Mouse (Mus musculus): Measurements from ENCODE around the gene Axl.
"Not testable (repeated sequence)": the region's sequence is repeated elsewhere in the genome, so short reads cannot be mapped to it uniquely, and the experiment has no call there.

Axl gene

GRCm38 (mm10) chr7:25753643-25754438, 34.7 kb downstream of the Axl start:
- DNase-seq (ENCODE audit: low spot score) = peak; percentile 21

GRCm38 (mm10) chr7:25753076-25753475, 35.4 kb downstream of the Axl start:
- DNase-seq (ENCODE audit: low spot score) = no peak

DNA sequence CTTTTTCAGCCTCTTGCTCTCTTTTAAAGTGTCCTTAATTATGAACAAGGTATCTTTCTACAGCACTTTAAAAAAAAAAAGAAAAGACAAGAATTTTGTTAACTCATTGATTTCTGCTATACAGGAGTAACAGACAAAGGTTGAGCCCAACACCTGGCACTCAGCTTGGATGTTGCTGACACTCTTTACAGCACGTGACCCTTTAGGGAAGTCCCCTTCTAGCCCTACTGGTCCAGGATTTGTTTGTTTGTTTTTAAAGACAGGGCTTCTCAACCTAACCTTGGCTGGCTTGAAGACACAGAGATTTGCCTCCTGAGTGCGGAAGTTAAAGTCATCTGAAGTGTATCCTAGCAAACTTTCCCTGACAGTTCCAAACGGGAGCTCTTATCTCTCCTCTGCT, 41.7 kb downstream of the Axl start:
- DNase-seq (ENCODE audit: low spot score) = no peak

GRCm38 (mm10) chr7:25738277-25738676, 50.2 kb downstream of the Axl start:
- DNase-seq (ENCODE audit: low spot score) = no peak

- no peak for DNase-seq (ENCODE audit: low spot score)
These were observed 51.6 kb downstream of the Axl start for GRCm38 (mm10) chr7:25736920-25737319.

DNA sequence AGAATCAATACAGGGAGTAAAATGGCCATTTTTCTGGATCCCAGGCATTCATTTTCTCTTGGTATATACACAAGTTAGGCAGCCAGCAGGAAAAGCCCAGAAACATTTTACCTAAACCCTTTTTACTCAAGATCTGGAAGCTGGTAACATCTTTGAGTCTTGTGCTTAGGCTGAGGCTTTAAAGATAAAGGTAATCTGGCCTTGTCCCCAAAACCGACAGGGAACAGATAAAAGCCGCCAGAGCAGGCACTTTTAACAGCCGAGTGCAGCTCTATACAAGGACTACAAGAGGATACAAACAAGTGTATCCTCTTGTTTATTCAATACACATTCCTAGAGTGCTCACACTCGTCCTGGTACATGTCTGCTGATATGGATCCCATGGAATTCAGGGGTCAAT, 53.5 kb downstream of the Axl start:
- DNase-seq (ENCODE audit: low spot score) = no peak

DNA sequence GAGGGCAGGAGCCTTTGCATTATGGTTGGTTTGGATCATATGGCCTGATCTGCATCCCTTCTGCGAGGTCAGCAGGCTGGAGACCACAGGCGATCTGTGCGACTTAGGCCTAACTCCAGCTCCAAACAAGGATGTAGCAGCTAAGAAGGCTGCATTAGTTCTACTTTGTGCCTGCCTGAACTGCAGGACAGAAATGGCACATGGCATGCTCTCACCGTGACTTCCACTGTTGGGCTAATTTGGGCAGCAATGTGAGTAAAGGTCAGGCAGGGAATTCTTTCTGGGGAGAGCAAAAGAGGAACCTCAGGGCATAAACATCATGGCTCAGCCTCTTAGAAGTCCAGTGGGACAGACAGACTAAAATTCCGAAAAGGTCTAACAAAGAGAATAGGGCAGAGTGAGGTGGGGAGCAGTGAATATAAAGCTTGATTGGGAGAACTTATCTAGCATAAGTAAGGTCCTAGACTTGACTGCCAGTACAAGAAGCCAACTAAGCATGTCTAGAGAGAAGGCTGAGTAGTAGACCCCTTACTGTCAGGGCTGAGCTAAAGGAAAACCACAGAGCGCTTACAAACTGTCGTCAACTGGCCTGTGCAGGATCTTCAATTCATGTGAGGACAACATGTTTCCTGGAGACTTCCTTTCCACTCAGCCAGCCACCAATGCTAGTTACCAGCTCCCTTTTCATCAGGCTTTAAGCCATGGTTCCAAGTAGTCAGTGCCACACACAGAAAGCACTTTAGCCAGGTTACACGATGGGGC, 57.0 kb downstream of the Axl start:
- DNase-seq (ENCODE audit: low spot score) = no peak

DNA sequence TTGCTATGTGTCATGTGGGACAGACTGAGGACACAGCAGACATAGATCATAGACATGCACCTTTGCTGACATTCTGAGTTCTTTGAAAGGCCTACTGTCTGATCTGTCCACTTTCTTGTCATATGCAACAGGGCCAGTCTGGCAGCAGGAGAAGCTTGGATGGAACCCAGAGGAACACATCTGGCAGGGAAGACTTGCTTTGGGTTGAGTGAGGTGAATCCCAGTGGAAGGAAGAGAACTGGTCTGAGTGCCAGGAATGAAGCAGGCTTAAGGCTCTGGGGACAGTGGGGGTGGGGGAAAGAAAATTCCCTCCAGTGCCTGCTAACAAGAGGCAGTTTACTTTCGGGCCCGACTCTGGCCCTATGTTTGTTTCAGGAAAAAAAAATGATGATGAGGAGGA, 58.6 kb downstream of the Axl start:
- no peak for DNase-seq (ENCODE audit: low spot score)

DNA sequence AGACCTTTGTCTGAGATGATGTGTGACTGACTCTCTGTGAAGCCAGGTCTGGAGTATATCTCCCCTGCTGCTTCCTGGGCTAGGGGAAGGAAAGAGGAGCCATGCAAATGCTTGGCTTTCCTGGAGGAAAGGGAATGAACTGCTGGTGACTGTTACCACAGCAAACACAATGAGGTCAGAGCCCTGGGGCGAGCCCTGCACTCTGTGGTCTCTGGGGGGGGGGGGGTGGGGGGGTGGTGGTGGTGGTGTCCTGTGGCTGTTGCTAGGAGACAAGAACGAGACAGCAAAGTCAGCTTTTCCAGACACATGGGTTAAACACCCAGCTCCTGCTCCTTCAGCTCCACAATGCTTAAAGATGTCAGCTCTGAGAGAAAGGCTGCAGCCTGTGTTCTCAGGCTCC, 59.1 kb downstream of the Axl start:
- no peak for DNase-seq (ENCODE audit: low spot score)

DNA sequence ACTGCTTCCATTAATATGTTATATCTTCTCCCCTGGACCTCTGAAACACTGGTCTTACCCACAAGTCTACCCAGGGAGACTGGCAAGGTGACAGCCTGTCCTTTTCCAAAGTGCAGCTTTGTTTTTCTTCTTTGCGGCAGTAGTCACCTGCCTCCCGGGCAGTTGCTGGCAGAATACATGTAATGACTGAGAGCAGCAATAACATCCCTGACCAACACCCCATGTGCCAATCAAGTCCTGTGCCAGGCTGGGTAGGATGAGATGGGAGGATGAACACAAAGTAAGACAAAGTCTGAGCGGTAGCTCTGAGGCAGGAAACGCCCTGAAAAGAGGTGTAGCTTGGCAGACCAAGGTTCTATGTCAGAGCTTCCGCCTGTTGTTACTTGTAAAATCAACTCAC, 60.7 kb downstream of the Axl start:
- DNase-seq (ENCODE audit: low spot score) = no peak

DNA sequence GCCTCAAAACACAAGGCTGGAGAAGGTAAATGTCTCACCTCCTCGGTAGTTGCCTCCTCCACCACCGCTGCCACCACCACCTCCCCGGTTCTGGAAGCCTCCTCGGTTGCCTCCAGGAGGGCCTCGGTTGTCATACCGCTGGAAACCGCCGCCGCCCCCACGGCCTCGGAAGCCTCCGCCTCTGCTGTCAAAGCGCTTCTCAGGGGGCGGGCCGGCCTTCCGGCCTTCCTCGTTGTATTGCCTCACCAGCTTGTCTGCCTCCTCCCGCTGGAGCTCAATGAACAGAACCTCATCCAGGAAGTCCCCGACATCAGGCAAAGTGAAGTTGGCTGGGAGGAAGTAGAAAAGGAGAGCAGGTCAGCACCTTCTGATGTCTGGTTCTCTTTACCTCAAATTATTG, 62.6 kb downstream of the Axl start:
- no peak for DNase-seq (ENCODE audit: low spot score)

DNA sequence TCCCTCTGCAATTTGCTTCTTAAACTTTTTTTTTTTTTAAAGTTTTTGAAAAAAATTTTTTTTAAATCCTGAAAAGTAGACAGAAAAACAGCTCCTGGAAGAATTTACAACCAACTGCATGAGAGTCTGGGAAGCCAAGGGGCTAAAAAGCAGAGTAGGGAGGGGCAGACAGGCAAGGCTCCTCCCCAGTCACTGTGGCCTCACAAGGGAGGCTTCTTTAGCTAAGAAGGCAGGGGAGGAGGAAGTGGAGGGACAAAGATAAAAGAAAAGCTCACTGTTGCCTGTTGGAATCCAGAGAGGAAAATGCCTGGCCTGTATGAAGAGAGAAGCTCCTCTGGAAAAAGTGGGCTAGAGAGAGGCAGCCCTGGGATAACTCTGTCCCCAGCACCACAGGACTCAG, 66.7 kb downstream of the Axl start:
- not testable (repeated sequence) for DNase-seq (ENCODE audit: low spot score)

DNA sequence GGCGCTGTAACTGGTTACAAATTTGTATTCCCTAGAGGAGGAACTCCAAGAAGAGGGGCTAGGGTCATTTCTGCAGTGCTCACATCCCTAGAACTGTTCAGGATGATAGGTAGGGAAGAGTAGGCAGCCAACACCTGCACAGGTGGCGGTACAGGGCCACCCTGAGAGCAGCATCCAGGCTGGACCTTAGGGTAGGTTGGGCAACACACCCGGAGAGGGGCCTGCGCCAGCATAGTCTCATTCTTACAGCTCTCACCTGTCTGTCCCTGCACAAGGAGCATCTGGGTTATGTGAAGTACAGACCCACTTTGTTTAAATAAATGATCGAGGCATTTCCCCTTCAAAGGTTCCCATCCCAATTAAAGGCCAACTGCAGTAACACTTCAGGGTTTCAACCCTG, 67.7 kb downstream of the Axl start:
- DNase-seq (ENCODE audit: low spot score) = no peak

DNA sequence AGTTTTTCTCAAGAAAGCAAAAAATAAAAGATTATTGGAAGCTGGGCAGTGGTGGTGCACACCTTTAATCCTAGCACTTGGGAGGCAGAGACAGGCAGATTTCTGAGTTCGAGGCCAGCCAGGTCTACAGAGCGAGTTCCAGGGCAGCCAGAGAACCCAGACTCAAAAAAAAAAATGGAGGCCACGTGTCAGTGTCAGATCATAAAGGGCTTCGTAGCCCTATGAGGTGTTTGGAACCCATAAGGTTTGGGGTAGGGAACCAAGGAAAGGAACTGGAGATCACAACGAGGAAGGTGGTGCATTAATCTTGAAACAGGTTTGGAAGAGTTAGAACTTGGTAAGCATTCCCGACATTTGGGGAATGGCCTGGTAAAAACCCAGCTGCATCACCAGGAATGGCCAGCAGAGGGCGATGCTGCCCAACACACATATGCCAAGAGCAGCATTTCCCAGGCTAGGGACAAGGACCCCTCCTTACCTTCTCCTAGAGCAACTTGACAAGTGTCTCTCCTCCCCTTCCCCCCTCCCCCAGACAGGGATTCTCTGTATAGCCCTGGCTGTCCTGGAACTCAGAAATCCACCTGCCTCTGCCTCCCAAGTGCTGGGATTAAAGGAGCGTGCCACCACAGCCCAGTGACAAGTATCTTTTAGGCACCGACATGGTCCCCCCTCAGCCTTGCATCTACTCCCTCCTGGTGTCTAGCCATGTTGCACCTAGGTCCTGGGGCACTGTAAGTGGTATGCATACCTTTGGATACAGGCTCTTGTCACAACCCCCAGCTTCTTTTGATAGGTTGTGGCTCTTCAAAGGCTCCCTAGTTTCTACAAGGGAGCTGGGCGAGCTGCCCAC, 68.5 kb downstream of the Axl start:
- peak; percentile 91 for DNase-seq (ENCODE audit: low spot score)

DNA sequence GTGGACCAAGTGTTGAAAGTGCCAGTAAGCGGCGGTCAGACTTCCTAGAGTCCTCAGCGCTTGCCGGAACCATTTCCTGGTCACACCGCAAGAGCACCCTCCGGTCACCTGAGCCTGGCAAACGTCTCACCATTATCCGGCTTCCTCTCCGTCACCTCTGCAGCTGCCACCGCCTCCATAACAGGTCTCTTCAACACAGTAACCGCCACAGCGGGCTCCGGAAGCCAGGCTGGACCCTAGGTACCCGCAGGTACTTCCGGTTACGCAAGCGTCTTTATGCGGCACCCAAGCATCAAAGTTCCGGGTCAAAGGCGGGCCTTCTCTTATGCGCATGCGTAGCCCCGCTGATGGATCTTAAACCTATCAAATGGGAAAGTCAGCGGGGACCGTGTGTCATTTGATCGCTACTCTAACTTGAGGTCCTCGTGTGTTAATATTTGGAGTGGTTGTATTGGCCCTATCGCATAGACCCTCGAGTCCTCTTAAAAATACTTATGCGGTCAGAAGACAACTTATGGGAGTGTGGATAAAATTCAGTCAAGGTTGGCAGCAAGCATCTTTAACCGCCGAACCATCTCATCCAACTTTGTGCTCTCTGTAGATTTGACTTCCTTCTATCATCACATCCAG, 69.6 kb downstream of the Axl start, which contains the start of gene Ccdc97:
Gene Ccdc97, minus strand, starts transcription at position 301 of the 630 bp plus-strand sequence.
- peak; percentile 97 for DNase-seq (ENCODE audit: low spot score)

GRCm38 (mm10) chr7:25717478-25717877, 71.0 kb downstream of the Axl start:
- DNase-seq (ENCODE audit: low spot score) = no peak

DNA sequence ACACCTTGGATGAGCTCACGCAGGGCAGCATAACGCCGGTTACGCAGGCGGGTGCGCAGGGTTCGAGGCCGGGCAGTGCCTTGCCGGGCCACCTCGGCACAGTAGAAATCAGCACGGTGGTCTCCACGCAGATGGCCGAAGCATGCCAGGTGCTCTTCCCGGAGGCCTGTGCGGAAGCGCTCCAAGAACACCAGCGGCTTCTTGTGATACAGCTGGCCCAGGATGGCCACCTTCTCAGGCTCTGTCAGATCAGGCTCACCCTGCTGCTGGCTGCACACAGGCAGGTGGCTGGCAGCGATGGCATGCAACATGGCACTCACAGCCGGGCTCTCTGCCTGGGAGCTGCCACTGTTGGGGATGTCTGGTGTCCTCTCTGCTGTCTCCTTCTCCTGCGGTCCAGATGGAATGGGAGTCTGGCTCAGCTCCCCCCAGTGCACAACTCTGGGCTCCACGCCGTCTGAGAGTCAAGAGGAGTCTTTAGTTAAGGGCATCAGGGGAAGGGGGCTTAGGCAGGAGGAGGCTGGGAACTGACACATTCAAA, 72.7 kb downstream of the Axl start:
- DNase-seq (ENCODE audit: low spot score) = no peak

DNA sequence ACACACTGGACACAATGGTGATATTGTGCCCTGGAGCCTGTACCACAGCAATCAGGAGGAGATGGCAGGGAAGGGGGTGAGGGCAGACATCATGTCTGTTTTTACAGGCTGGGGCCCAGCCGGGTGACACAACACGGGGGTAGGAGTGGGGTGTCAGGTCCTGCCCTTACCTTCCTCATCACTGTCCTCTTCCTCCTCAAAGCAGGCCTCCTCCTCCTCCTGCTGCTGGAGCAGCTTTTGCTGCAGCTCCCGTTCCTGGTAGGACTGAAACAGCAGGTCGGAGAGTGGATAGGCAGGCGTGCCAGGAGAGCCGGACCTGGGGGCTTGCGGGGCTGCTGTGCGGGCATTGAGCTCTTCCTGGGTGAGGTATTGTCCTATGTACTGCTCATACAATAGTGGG, 73.9 kb downstream of the Axl start:
- no peak for DNase-seq (ENCODE audit: low spot score)

- no peak for DNase-seq (ENCODE audit: low spot score)
These were observed 75.7 kb downstream of the Axl start for GRCm38 (mm10) chr7:25712801-25713200.

- DNase-seq (ENCODE audit: low spot score) = no peak
These were observed 76.7 kb downstream of the Axl start for GRCm38 (mm10) chr7:25711731-25712197.

DNA sequence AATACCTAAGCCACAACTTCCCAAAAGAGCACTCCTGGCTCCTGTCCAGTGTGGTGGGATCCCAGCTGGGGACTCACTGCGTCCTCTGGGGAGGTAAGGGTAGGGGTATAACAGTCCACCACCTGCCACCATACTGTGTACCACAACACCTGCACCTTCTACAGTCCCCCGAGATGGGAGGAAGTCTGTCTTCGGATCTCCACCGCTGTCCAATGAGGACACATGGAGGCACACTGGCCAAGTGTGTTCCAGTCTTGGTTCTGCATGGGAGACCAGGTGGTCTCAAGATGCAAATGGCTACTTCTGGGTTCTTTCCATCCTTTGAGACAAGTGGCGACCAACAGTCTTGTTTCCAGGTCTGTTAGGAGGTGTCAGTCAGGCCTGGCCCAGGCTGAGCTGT, 77.3 kb downstream of the Axl start:
- no peak for DNase-seq (ENCODE audit: low spot score)

All from retina, embryonic 14.5 days (tissue).